15 mouse cellular contexts compared by ENCODE assay signal in genomic region chr10:14296147-14296546, GRCm38 (mm10).
"Had no signal": no experiment of that assay in that cellular context is flagged by ENCODE, and none has a peak within 500 bp of the region (broad histone marks: within the 10 kb centered on the region; RNA-seq: fewer than 3 reads in every experiment).

No protein-coding gene starts in this region.

- DNase-seq: lung, adult 2 months; lung, postnatal 14 days; lung, postnatal 36 days; right cerebral cortex, postnatal 14 days; thymus, adult 2 months; thymus, postnatal 25 days; thymus, postnatal 4 days had no signal

- H3K4me2 ChIP-seq: lung, embryonic 15.5 days; midbrain, embryonic 11.5 days; midbrain, embryonic 13.5 days; midbrain, embryonic 15.5 days; neural tube, embryonic 12.5 days had no signal

- H3K9ac ChIP-seq: lung, embryonic 15.5 days; midbrain, embryonic 13.5 days; midbrain, embryonic 15.5 days; neural tube, embryonic 12.5 days had no signal

- H3K9me3 ChIP-seq: lung, embryonic 15.5 days; megakaryocyte, embryonic 14.5 days; midbrain, embryonic 13.5 days; midbrain, embryonic 15.5 days; neural tube, embryonic 12.5 days had no signal

- H3K4me1 ChIP-seq: lung, embryonic 15.5 days; megakaryocyte, embryonic 14.5 days; midbrain, embryonic 13.5 days; midbrain, embryonic 15.5 days; neural tube, embryonic 12.5 days had no signal

- H3K36me3 ChIP-seq: lung, embryonic 15.5 days; midbrain, embryonic 13.5 days; midbrain, embryonic 15.5 days; neural tube, embryonic 12.5 days had no signal

- H3K4me3 ChIP-seq: lung, embryonic 15.5 days; megakaryocyte, embryonic 14.5 days; midbrain, embryonic 13.5 days; midbrain, embryonic 15.5 days; neural tube, embryonic 12.5 days had no signal

- H3K27ac ChIP-seq: lung, embryonic 15.5 days; macrophage; midbrain, embryonic 13.5 days; midbrain, embryonic 15.5 days; neural tube, embryonic 12.5 days had no signal

- ATAC-seq: lung, postnatal 0 days; midbrain, embryonic 13.5 days; midbrain, embryonic 15.5 days had no signal

- H3K27me3 ChIP-seq: lung, embryonic 15.5 days; megakaryocyte, embryonic 14.5 days; midbrain, embryonic 13.5 days; midbrain, embryonic 15.5 days; neural tube, embryonic 12.5 days had no signal
